Mouse (Mus musculus): ENCODE measurements around the gene Irf2bp1. TPM values are rescaled to one million over a fixed set of nuclear protein-coding genes. Genes with fewer than 3 reads are reported as not detected.

Irf2bp1 gene
- polyA plus RNA-seq, 1 experiment from 2014 or later = 11.5 TPM

DNA sequence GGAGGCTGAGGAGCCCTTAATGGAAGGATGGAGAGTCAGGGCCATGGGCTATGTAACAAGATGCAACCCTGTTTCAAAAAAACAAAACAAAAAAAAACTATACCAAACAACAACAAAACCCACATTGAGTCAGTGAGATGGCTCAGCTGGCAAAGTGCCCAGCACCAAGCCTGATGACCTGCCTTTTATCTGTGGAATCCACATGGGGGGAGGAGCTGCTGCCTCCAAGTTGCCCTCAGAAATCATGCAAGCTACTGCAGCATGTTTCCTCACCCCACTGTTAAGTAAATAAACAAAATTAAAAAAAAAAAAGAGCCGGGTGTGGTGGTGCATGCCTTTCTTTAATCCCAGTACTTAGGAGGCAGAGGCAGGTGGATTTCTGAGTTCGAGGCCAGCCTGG, 17.3 kb upstream of the Irf2bp1 start:
- Histone ChIP-seq H3K4me1 (replicated peaks) (peaks cover 12% of the 10 kb centered on the region), H3K9ac (no peak overlapping the region), H3K4me3 (no peak overlapping the region), H3K4me2 (no peak overlapping the region), H3K27me3 (peaks cover 17% of the 10 kb centered on the region), H3K9me3 (replicated peaks) (no peaks in the 10 kb centered on the region), H3K27ac (no peak overlapping the region), H3K36me3 (no peaks in the 10 kb centered on the region)
- 64% methylated on average over 2 of the region's 2 CpGs for WGBS
- no peak for ATAC-seq (replicated peaks; ENCODE audit: insufficient number of reproducible peaks, insufficient read depth, low FRiP score, low read depth)

DNA sequence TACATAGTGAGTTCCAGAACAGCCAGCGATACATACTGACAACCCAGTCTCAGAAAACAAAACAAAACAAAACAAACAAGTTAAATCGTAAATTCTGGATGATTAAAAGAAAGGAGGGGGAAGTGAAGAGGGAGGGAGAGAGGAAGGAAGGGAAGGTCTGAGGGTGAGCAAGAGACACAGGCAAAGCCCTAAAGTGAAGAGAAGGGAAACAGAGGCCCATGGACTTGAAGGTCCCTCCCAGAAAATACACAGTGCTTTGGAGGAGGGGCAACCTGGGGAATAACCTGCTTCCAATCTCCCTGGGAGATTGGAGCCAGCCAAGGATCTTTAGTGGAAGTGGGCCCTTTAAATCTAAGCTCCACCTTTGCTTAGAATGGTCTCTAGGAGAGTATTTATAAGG, 16.7 kb upstream of the Irf2bp1 start, which contains the start of gene Nanos2:
Nanos2 (plus strand) TSS at position 301 of the 400 bp plus-strand sequence.
- Histone ChIP-seq H3K27me3 (peaks cover 23% of the 10 kb centered on the region), H3K36me3 (no peaks in the 10 kb centered on the region), H3K9me3 (replicated peaks) (no peaks in the 10 kb centered on the region), H3K27ac (no peak within 1 kb of the TSS), H3K4me2 (no peak within 1 kb of the TSS), H3K9ac (no peak within 1 kb of the TSS), H3K4me3 (no peak within 1 kb of the TSS), H3K4me1 (replicated peaks) (peaks cover 18% of the 10 kb centered on the region)
- 42% methylated on average over 2 of the region's 2 CpGs for WGBS
- no peak for ATAC-seq (replicated peaks; ENCODE audit: insufficient number of reproducible peaks, insufficient read depth, low FRiP score, low read depth)

DNA sequence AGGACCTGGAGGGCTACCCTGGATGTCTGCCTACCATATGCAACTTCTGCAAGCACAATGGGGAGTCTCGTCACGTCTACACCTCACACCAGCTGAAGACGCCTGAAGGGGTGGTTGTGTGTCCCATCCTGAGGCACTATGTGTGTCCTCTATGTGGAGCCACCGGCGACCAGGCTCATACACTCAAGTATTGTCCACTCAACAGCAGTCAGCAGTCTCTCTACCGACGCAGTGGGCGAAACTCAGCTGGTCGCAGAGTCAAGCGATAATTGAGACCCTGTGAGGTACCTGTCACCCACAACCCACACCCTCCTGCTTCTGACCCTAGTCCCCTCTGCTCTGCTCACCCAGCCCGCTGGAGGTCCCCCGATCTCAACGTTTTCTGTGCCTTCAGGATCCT, 16.1 kb upstream of the Irf2bp1 start:
- H3K9me3 ChIP-seq (replicated peaks) = no peaks in the 10 kb centered on the region
- no peak overlapping the region for H3K9ac ChIP-seq
- H3K4me2 ChIP-seq = no peak overlapping the region
- no peak for ATAC-seq (replicated peaks; ENCODE audit: insufficient number of reproducible peaks, insufficient read depth, low FRiP score, low read depth)
- no peak overlapping the region for H3K4me3 ChIP-seq
- no peaks in the 10 kb centered on the region for H3K36me3 ChIP-seq
- H3K27ac ChIP-seq = no peak overlapping the region
- 68% methylated on average over 13 of the region's 13 CpGs for WGBS
- peaks cover 24% of the 10 kb centered on the region for H3K4me1 ChIP-seq (replicated peaks)
- peaks cover 29% of the 10 kb centered on the region for H3K27me3 ChIP-seq

DNA sequence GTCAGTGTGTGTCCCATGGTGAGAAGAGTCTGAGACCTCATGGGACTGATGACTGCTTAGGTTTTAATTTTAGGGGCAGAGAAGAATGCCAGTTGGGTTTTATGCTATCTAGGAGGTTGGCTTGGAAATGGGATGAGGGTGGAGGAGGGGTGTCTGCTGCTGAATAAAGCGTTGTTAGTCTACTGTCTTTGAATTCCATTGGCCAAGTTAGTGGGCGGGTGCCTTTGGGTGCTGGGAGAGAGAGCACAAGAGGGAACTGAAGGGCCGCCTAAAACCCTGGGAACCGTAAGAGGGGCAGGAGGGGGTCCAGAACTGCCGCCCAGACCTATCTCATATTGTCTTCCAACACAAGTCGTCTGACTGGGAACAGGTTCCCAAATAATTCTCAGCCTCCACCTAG, 15.1 kb upstream of the Irf2bp1 start:
- Histone ChIP-seq H3K9me3 (replicated peaks) (no peaks in the 10 kb centered on the region), H3K36me3 (no peaks in the 10 kb centered on the region), H3K9ac (no peak overlapping the region), H3K27ac (no peak overlapping the region), H3K27me3 (peaks cover 38% of the 10 kb centered on the region), H3K4me1 (replicated peaks) (peaks cover 24% of the 10 kb centered on the region), H3K4me2 (no peak overlapping the region), H3K4me3 (no peak overlapping the region)
- no peak for ATAC-seq (replicated peaks; ENCODE audit: insufficient number of reproducible peaks, insufficient read depth, low FRiP score, low read depth)
- WGBS = 64% methylated on average over 6 of the region's 6 CpGs

- no peaks in the 10 kb centered on the region for H3K9me3 ChIP-seq (replicated peaks)
- peak overlapping the region; percentile 88 for H3K4me2 ChIP-seq
- no peak for ATAC-seq (replicated peaks; ENCODE audit: insufficient number of reproducible peaks, insufficient read depth, low FRiP score, low read depth)
- H3K27ac ChIP-seq = peak overlapping the region; percentile 73
- H3K4me1 ChIP-seq (replicated peaks) = peaks cover 24% of the 10 kb centered on the region
- peak overlapping the region; percentile 56 for H3K4me3 ChIP-seq
- peaks cover 40% of the 10 kb centered on the region for H3K27me3 ChIP-seq
- H3K9ac ChIP-seq = no peak overlapping the region
- no peaks in the 10 kb centered on the region for H3K36me3 ChIP-seq
- WGBS = 16% methylated on average over 5 of the region's 5 CpGs
These were observed 13.8 kb upstream of the Irf2bp1 start for GRCm38 (mm10) chr7:18989995-18990394.

DNA sequence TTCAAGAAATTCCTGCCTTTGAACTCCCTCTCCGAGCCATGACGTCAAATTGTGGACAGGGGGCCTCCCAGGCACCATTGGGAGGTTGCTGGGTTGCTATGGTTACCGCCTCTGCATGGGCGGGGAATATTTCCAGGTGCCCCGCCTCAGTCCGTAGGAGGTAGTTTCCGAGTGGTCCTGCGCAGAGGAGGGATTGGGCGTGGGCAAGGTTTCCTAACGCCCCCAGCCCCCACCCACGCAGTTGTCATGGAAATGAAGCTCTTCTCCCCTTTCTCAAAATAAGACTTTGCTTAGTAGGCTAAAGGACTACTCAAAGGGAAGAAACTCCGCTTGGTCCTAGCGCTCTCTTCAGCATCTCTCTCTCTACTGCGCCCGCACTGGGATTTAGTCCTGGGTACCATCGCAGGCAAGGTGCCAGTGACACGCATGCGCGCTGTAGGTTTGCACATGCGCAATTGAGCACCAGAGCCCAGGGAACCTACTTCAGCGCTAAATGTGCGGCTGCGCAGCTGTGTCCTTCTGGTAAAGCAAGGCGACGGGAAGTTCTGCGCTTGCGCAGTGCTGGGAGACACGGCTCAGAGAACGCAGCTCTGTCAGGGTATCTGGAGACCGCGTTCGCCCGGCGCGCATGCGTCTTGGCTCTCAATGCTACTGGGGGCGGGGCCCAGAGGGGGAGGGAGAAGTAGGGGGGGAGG, 13.1 kb upstream of the Irf2bp1 start, which contains the start of gene Mypop:
Mypop (plus strand) TSS at position 645 of the 695 bp plus-strand sequence.
- ATAC-seq (replicated peaks; ENCODE audit: insufficient number of reproducible peaks, insufficient read depth, low FRiP score, low read depth) = peak; percentile 94
- Histone ChIP-seq H3K9ac (peak within 1 kb of the TSS; percentile 59), H3K4me1 (replicated peaks) (peaks cover 24% of the 10 kb centered on the region), H3K27me3 (peaks cover 40% of the 10 kb centered on the region), H3K4me3 (peak within 1 kb of the TSS; percentile 56), H3K36me3 (no peaks in the 10 kb centered on the region), H3K9me3 (replicated peaks) (no peaks in the 10 kb centered on the region), H3K4me2 (peak within 1 kb of the TSS; percentile 88), H3K27ac (peak within 1 kb of the TSS; percentile 73)
- WGBS = 0% methylated on average over 37 of the region's 37 CpGs

GRCm38 (mm10) chr7:18991660-18992293, 12.1 kb upstream of the Irf2bp1 start:
- Histone ChIP-seq H3K9ac (peak overlapping the region; percentile 59), H3K36me3 (no peaks in the 10 kb centered on the region), H3K27ac (no peak overlapping the region), H3K4me3 (peak overlapping the region; percentile 56), H3K4me2 (peak overlapping the region; percentile 88), H3K27me3 (peaks cover 40% of the 10 kb centered on the region), H3K9me3 (replicated peaks) (no peaks in the 10 kb centered on the region), H3K4me1 (replicated peaks) (peaks cover 24% of the 10 kb centered on the region)
- ATAC-seq (replicated peaks; ENCODE audit: insufficient number of reproducible peaks, insufficient read depth, low FRiP score, low read depth) = no peak
- WGBS = under 1% methylated on average over 59 of the region's 59 CpGs

GRCm38 (mm10) chr7:18992294-18992675, 11.6 kb upstream of the Irf2bp1 start:
- Histone ChIP-seq H3K27ac (no peak overlapping the region), H3K4me1 (replicated peaks) (peaks cover 24% of the 10 kb centered on the region), H3K9me3 (replicated peaks) (no peaks in the 10 kb centered on the region), H3K9ac (peak overlapping the region; percentile 59), H3K4me3 (peak overlapping the region; percentile 56), H3K27me3 (peaks cover 40% of the 10 kb centered on the region), H3K36me3 (no peaks in the 10 kb centered on the region), H3K4me2 (peak overlapping the region; percentile 88)
- WGBS = 3% methylated on average over 31 of the region's 31 CpGs
- ATAC-seq (replicated peaks; ENCODE audit: insufficient number of reproducible peaks, insufficient read depth, low FRiP score, low read depth) = no peak

GRCm38 (mm10) chr7:18993036-18993435, 10.8 kb upstream of the Irf2bp1 start:
- H3K27ac ChIP-seq = no peak overlapping the region
- H3K4me3 ChIP-seq = no peak overlapping the region
- no peak overlapping the region for H3K9ac ChIP-seq
- no peaks in the 10 kb centered on the region for H3K9me3 ChIP-seq (replicated peaks)
- peak overlapping the region; percentile 88; the same call in 1 of the 2 replicates for H3K4me2 ChIP-seq
- H3K27me3 ChIP-seq = peaks cover 36% of the 10 kb centered on the region
- peaks cover 24% of the 10 kb centered on the region for H3K4me1 ChIP-seq (replicated peaks)
- ATAC-seq (replicated peaks; ENCODE audit: insufficient number of reproducible peaks, insufficient read depth, low FRiP score, low read depth) = no peak
- no peaks in the 10 kb centered on the region for H3K36me3 ChIP-seq
- WGBS = 87% methylated on average over 5 of the region's 5 CpGs

DNA sequence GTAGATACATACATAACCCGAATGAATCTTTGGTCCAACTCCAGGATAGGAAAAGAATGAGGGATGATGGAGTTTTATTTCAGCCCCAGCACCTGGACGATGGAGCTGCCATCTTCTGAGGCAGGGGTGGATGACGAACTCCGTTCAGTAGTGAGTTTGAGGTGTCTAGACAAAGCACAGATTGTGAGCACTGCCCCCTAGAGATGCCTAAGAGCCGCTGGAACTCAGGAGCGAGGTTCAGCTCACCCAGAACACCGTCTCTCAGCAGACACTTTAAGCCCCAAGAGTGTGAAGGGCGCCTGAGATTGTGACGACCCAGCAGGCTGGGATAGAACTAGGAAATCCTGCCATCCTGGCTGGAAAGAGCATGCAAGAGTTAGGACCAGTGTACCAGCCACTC, 5.0 kb upstream of the Irf2bp1 start:
- Histone ChIP-seq H3K4me3 (no peak overlapping the region), H3K27ac (no peak overlapping the region), H3K9ac (no peak overlapping the region), H3K36me3 (no peaks in the 10 kb centered on the region), H3K4me2 (no peak overlapping the region), H3K9me3 (replicated peaks) (no peaks in the 10 kb centered on the region), H3K27me3 (peaks cover 1% of the 10 kb centered on the region; the same call in 1 of the 2 replicates), H3K4me1 (replicated peaks) (peaks cover 27% of the 10 kb centered on the region)
- ATAC-seq (replicated peaks; ENCODE audit: insufficient number of reproducible peaks, insufficient read depth, low FRiP score, low read depth) = no peak
- WGBS = 42% methylated on average over 9 of the region's 9 CpGs

GRCm38 (mm10) chr7:19000421-19000820, 3.4 kb upstream of the Irf2bp1 start:
- Histone ChIP-seq H3K4me3 (peak overlapping the region; percentile 53), H3K27me3 (no peaks in the 10 kb centered on the region), H3K27ac (peak overlapping the region; percentile 77), H3K4me1 (replicated peaks) (peaks cover 38% of the 10 kb centered on the region), H3K9ac (peak overlapping the region; percentile 60), H3K4me2 (peak overlapping the region; percentile 93), H3K9me3 (replicated peaks) (no peaks in the 10 kb centered on the region), H3K36me3 (peaks cover 4% of the 10 kb centered on the region; the same call in 1 of the 2 replicates)
- ATAC-seq (replicated peaks; ENCODE audit: insufficient number of reproducible peaks, insufficient read depth, low FRiP score, low read depth) = no peak
- WGBS = 29% methylated on average over 10 of the region's 10 CpGs

Measured in heart, embryonic 15.5 days (tissue).